Mouse (Mus musculus): Measurements from ENCODE around the gene Krt42.

DNA sequence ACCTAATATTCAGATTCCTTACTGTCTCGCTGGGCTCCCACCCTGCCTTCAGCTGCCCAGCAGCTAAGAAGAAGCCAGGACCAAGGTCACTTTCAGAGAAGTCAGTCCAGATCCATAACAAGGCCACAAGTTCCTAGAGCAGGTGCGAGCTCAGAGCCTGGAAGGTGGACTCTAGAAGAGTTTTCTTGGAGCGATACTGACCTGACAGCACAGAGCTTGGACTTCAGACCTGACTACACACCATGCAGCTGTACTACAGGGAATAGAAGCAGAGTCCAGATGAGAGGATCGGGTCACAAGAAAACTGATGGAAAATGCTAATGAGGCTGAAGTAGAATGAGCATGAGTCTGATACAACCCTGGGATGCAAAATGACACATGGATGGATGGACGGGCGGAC is 43.8 kb upstream of the Krt42 start:
- TF ChIP-seq POLR2A (IDR thresholded peaks at IDR 0.05; ENCODE audit: borderline replicate concordance, insufficient read depth, low read length) = no peak
- no peak for TF ChIP-seq CTCF (IDR thresholded peaks at IDR 0.05; ENCODE audit: borderline replicate concordance, insufficient read depth, low read depth, low read length)
